Mouse (Mus musculus) limb, embryonic 14.5 days (tissue): Measurements from ENCODE around the gene Wdfy3. TPM values are rescaled to one million over a fixed set of nuclear protein-coding genes. Genes with fewer than 3 reads are reported as not detected.
"Not testable (repeated sequence)": the region's sequence is repeated elsewhere in the genome, so short reads cannot be mapped to it uniquely, and the experiment has no call there.

Experiments
- ATAC-seq: fragments of 200-750 bp; cut with Nextera tagmentation; 2 replicates; pipeline ENCODE4 v1.8.0; 2017; ENCODE audit warnings: low read depth, moderate number of reproducible peaks, moderate TSS enrichment; ENCODE audit not compliant: low FRiP score
- DNase-seq: peaks from one replicate; pipeline ENCODE4 v3.0.0-alpha.2; 2015; ENCODE audit warnings: low spot score
- H3K27ac ChIP-seq: fragments of 300-500 bp; sonication (generic); replicated peaks from 2 replicates; pipeline ENCODE4 v1.5.1; 2014; ENCODE audit warnings: low read depth, mild to moderate bottlenecking, low read length, moderate library complexity, mixed read lengths
- H3K27me3 ChIP-seq: fragments of 300-500 bp; sonication (generic); 2 replicates; pipeline ENCODE4 v1.6.1; 2014; ENCODE audit warnings: low read length, mixed read lengths; ENCODE audit not compliant: control insufficient read depth, insufficient read depth
- H3K36me3 ChIP-seq: fragments of 300-500 bp; sonication (generic); 2 replicates; pipeline ENCODE4 v1.6.1; 2014; ENCODE audit warnings: mild to moderate bottlenecking, low read length, moderate library complexity, mixed read lengths; ENCODE audit not compliant: control insufficient read depth, insufficient read depth
- H3K4me1 ChIP-seq: fragments of 300-500 bp; sonication (generic); 2 replicates; pipeline ENCODE4 v1.6.1; 2014; ENCODE audit warnings: antibody characterized with exemption, low read length, mixed read lengths; ENCODE audit not compliant: control insufficient read depth, insufficient read depth
- H3K4me2 ChIP-seq: fragments of 300-500 bp; sonication (generic); replicated peaks from 2 replicates; pipeline ENCODE4 v1.6.1; 2014; ENCODE audit warnings: low read depth, mild to moderate bottlenecking, low read length, moderate library complexity; ENCODE audit not compliant: severe bottlenecking
- H3K4me3 ChIP-seq: fragments of 300-500 bp; sonication (generic); replicated peaks from 2 replicates; pipeline ENCODE4 v1.5.1; 2014; ENCODE audit warnings: low read length
- H3K9ac ChIP-seq: fragments of 300-500 bp; sonication (generic); 2 replicates; pipeline ENCODE4 v1.6.1; 2014; ENCODE audit warnings: mild to moderate bottlenecking, low read depth, low read length, moderate library complexity; ENCODE audit not compliant: severe bottlenecking
- H3K9me3 ChIP-seq: fragments of 300-500 bp; sonication (generic); 2 replicates; pipeline ENCODE4 v1.6.1; 2016; ENCODE audit warnings: low read length; ENCODE audit not compliant: control insufficient read depth
- POLR2A ChIP-seq: fragments of 200-500 bp; IDR thresholded peaks from 2 replicates; pipeline ENCODE4 v1.8.0; 2012; ENCODE audit warnings: inconsistent platforms, mild to moderate bottlenecking, moderate library complexity, borderline replicate concordance; ENCODE audit not compliant: insufficient read depth, insufficient read length; ENCODE audit errors: extremely low read depth
- WGBS: fragments of 180-500 bp; shearing (Covaris S2); extraction: QIAGEN DNeasy Blood & Tissue Kit; methylation state at CpG from one replicate; pipeline ENCODE4 v1.1.7; 2014; 5-methylcytosine and 5-hydroxymethylcytosine counted together
- polyA plus RNA-seq, 2 experiments: library from polyadenylated mRNA; depleted of rRNA in 1 of 2; stranded (reverse) in 1 of 2; unstranded in 1 of 2; fragments of >200 nt; fragmentation: Nextera tagmentation in 1 of 2; extraction: Ambion mirVana in 1 of 2; gene quantifications; 2 replicates each; pipeline versions ENCODE4 v1.2.1 to v1.2.3; 2012 to 2014

The Wdfy3 gene
- polyA plus RNA-seq, 2 experiments, result 21.1 to 30.9 TPM

DNA sequence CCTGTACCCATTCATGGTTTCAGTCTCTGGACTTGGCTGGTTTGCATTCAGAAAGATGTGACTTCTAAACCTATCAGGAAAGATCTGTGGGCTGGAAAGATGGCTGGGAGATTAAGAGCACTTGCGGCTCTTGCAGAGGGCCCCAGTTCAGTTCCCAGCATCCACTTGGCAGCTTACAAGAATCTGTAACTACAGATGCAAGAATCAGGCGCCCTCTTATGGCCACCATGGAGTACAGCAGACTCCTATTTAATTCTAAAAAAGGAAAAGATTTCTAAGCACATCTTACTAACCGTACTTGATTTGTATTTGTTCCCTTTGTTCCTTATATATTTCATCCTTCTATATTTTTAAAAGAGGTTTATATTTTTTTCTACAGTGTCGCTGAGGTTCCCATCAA, 137.7 kb downstream of the Wdfy3 start:
- no peak for TF ChIP-seq POLR2A
- Histone ChIP-seq H3K27me3 (no peaks in the 10 kb centered on the region), H3K4me2 (no peak overlapping the region), H3K4me3 (no peak overlapping the region), H3K9ac (no peak overlapping the region), H3K9me3 (no peaks in the 10 kb centered on the region), H3K36me3 (peaks cover 70% of the 10 kb centered on the region), H3K4me1 (no peaks in the 10 kb centered on the region), H3K27ac (no peak overlapping the region)
- no peak for ATAC-seq
- no peak for DNase-seq
- 67% methylated on average over 4 of the region's 4 CpGs for WGBS

DNA sequence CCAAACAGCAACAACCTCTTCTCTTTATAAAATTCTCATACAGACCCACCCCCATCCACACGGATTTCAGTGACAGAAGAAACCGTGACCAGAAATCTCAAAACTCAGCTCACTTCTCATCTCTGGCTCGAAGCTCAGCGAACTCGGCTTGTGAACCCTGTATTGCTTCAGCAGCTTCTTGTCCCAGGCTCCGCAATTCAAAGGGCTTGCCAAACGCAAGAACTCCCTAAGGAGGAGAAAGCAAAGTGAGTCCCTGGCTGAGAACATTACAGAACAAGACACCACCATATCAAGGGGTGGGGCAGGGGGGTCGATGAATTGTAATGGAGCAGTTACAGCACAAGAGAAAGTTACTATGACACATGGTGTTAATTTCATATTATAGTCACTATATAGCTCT, 143.4 kb downstream of the Wdfy3 start:
- no peak overlapping the region for H3K4me3 ChIP-seq
- no peaks in the 10 kb centered on the region for H3K9me3 ChIP-seq
- no peaks in the 10 kb centered on the region for H3K27me3 ChIP-seq
- ATAC-seq, result no peak
- DNase-seq, result no peak
- no peak overlapping the region for H3K9ac ChIP-seq
- H3K27ac ChIP-seq, result no peak overlapping the region
- no peaks in the 10 kb centered on the region for H3K4me1 ChIP-seq
- no peak overlapping the region for H3K4me2 ChIP-seq
- TF ChIP-seq POLR2A, result no peak
- H3K36me3 ChIP-seq, result peaks cover 80% of the 10 kb centered on the region
- 91% methylated on average over 8 of the region's 8 CpGs for WGBS

DNA sequence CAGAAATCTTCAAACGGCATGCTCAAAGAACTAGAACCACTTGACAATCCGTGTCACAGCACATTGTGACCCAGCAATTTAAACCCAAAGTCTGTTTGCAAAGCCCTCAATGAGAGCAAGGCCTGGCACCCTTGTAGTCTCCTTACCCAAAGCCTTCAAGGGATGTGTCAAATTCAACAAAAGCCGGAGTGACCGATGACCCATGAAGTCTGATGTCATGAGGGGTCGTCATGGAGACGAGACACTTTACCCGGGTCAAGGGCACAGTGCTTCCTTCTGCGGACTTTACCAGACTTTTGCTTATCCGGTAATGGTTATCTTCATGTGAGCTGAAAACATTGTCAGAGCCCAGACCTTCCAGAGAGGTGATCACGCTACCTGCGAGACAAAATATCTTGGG, 146.0 kb downstream of the Wdfy3 start:
- Histone ChIP-seq H3K4me2 (no peak overlapping the region), H3K27ac (no peak overlapping the region), H3K27me3 (no peaks in the 10 kb centered on the region), H3K9me3 (no peaks in the 10 kb centered on the region), H3K9ac (no peak overlapping the region), H3K4me1 (no peaks in the 10 kb centered on the region), H3K4me3 (no peak overlapping the region), H3K36me3 (peaks cover 82% of the 10 kb centered on the region)
- TF ChIP-seq POLR2A, result no peak
- ATAC-seq (no peak), DNase-seq (no peak)
- WGBS, result 92% methylated on average over 11 of the region's 11 CpGs

DNA sequence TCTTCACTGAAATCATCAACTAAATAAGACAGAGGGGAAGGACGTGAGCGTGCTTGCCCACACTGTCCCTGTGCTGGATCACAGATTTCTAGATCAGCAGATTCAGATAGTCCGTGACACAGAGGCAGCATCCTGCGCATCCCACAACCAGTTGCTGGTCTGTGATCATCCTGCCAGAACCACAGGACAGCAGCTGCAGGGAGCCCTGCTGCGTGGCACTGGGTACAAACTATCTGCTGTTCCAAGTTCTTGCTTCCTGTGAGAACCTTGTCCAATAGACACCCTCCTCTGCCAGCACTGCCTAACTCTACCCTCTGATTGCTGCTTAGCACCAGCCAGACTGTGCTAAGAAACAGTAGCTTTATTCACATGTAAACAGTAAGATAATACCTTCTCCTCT, 150.2 kb downstream of the Wdfy3 start:
- H3K9ac ChIP-seq, result no peak overlapping the region
- DNase-seq, result no peak
- no peak overlapping the region for H3K4me3 ChIP-seq
- 93% methylated on average over 5 of the region's 5 CpGs for WGBS
- TF ChIP-seq POLR2A, result no peak
- no peak for ATAC-seq
- H3K36me3 ChIP-seq, result peaks cover 75% of the 10 kb centered on the region
- no peak overlapping the region for H3K4me2 ChIP-seq
- H3K27me3 ChIP-seq, result no peaks in the 10 kb centered on the region
- H3K27ac ChIP-seq, result no peak overlapping the region
- H3K4me1 ChIP-seq, result no peaks in the 10 kb centered on the region
- H3K9me3 ChIP-seq, result no peaks in the 10 kb centered on the region

DNA sequence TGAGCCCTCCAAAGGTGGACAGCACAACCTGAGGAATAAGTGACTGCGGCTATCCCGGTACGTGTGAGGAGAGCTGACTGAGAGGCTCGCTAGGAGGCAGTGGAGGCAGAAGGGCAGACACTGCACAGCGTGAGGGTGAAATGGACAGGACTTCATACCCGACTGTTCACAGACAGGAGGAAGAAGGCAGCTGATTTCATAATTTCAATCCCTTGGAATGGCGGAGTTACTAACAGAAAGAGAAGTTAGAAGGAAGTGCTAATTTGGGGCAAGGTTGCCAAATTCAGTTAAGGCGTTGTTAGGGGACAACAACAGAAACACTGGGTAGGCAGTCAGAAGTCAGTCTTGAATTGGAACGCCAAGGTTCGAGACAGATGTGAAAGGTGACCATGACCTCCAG, 160.3 kb downstream of the Wdfy3 start:
- no peaks in the 10 kb centered on the region for H3K9me3 ChIP-seq
- DNase-seq, result no peak
- H3K9ac ChIP-seq, result no peak overlapping the region
- ATAC-seq, result no peak
- H3K27ac ChIP-seq, result no peak overlapping the region
- peaks cover 90% of the 10 kb centered on the region for H3K36me3 ChIP-seq
- H3K4me1 ChIP-seq, result no peaks in the 10 kb centered on the region
- no peak overlapping the region for H3K4me3 ChIP-seq
- TF ChIP-seq POLR2A, result no peak
- 93% methylated on average over 10 of the region's 10 CpGs for WGBS
- no peak overlapping the region for H3K4me2 ChIP-seq
- no peaks in the 10 kb centered on the region for H3K27me3 ChIP-seq

DNA sequence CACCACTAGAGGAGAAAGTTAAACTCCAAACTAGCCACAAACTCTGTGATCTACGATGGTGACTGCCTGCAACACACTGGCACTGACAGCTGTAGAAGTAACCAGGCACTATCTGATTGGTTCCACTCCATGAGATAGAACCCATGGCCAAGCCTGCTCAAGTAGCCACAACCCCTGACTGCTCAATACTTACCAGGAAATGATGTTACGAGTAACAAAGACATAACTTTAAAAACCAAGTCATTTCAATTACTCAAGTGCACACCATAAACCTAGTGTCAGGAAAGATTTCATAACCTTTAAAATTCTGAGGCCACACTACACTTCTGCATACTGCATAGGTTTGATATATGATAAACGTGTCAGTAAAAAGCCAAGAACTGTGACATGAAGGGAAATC, 164.1 kb downstream of the Wdfy3 start:
- ATAC-seq (no peak), DNase-seq (no peak)
- Histone ChIP-seq H3K36me3 (peaks cover 92% of the 10 kb centered on the region), H3K9ac (no peak overlapping the region), H3K4me3 (no peak overlapping the region), H3K4me1 (no peaks in the 10 kb centered on the region), H3K4me2 (no peak overlapping the region), H3K9me3 (no peaks in the 10 kb centered on the region), H3K27ac (no peak overlapping the region), H3K27me3 (no peaks in the 10 kb centered on the region)
- no peak for TF ChIP-seq POLR2A
- WGBS, result 92% methylated on average over 3 of the region's 3 CpGs

DNA sequence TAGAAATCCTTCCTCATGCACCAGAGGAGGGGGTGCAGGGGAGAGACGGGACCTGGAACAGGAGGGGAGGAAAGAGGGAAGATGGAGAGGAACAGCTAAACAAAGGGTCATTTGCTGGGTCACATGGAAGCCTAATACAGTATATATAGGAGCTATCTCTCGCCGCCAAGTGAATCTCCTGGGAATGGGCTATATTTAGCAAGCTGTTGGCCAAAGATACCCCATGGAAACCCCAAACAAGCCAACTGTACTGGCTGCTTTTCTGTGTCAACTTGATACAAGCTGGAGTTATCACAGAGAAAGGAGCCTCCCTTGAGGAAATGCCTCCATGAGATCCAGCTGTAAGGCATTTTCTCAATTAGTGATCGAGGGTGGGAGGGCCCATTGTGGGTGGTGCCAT, 164.9 kb downstream of the Wdfy3 start:
- H3K9ac ChIP-seq, H3K27me3 ChIP-seq, H3K9me3 ChIP-seq, H3K4me1 ChIP-seq, H3K27ac ChIP-seq, H3K4me3 ChIP-seq, ATAC-seq, H3K4me2 ChIP-seq, DNase-seq: not testable (repeated sequence)
- H3K36me3 ChIP-seq, result peaks cover 92% of the 10 kb centered on the region
- 80% methylated on average over 4 of the region's 4 CpGs for WGBS
